Mouse (Mus musculus): ENCODE measurements around the gene Ankmy2.
"Not testable (repeated sequence)": the region's sequence is repeated elsewhere in the genome, so short reads cannot be mapped to it uniquely, and the experiment has no call there.

Ankmy2 gene

DNA sequence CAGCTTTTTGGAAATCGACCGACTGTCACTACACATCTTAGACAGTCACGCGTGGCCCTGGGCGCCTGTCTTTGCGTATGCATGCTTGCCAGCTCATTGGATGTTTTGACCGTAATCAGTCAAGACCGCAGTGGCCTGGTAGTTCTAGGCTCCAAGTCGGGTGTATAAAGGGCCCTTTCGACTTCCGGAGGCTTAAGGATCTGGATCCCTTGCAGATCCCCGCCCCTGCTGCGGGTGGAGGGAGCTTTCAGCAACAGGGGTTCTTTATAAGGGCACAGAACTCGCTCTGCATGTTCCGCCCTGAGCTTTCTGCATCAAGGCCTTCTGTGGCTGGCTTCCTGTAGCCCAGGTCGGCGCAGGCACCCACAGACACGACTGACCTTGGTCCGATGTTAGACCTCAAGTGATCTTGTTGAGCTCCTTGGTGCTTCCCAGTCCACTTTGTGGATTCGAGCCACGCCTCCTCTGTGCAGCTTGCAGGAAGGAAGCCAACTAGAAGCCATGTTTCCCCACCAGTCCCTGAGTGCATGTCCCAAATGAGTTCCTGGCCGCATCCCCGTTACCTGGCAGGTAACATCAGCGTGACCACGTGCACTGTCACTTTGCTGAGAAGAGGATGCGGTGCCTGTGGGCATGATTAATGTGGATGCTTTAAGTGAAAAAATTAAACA, 859 bp downstream of the Ankmy2 start, which contains the start of gene Bzw2:
Gene Bzw2 (minus strand): TSS at position 443 of the 671 bp plus-strand sequence.
- peak; percentile 58 to 59 for DNase-seq (ENCODE audit: low spot score in 2 of 2)

DNA sequence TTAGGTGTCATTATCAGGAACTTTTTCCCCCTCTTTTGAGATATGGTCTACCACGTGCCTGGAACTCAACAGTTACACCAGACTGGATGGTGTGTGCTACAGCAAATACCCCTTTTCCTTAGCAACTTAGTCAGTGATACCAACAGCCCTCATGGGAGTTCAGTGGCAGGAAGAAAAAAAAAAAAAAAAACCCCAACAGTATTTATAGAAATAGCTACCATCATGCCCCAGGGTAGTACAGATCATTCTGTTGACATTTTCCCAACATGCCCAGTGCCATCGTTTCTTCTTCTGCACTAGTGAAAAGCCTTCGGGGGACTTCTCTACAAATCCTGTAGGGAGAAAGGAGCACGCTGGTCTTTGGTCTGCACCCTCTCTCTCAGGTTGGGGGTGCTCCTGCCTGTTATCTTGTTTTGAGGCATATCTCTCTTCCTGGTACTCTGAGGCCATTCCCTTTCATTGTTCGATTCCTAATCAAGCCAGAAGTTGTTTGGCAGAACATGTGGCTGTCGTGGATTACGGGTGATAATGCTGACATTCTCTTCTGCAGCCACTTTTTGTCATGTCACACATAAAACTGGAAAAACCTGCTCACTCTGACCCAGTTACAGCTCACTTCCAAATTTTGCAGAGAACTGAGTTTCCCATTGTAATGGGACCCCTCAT, 7.3 kb downstream of the Ankmy2 start:
- no peak for DNase-seq (ENCODE audit: low spot score in 2 of 2)

DNA sequence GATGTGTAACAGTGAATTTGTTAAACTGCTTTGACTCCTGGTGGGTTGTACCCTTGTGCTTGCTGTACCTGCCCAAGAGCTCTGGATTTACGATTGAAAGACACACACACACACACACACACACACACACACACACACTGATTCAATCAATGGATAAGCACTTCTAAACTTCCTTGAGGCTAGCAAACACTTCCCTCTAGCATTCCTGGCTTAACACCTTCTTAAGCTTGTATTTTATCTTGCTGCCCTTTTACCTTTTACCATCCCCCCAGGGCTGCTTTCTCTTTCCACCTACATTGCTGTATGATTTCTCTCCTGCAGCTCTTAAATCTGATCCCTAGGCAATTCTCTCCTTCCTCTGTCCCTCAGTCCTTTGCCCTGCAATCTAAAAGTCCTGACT, 8.4 kb downstream of the Ankmy2 start:
- DNase-seq (ENCODE audit: low spot score in 2 of 2) = no peak

GRCm38 (mm10) chr12:36177227-36177626, 20.3 kb downstream of the Ankmy2 start:
- DNase-seq (ENCODE audit: low spot score in 2 of 2) = no peak

DNA sequence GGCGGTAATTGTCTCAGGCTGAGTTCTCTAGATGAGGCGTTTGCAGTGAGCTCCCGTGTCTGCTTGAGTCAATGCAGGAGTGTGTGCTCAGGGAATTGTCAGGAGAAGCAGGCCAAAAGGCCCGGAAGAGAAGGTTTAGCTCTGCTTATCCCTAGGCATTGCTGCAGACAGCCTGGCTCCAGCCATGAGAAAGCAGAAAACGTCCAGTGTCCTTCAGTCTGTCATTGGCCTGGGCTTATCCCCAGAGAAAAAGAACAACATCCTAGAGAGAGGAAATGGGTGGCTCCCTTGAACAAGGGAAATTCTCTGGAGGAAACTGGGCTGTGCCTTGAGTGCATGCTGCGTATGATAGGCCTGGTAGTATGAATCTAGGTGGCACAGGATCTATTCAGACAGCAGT, 25.7 kb downstream of the Ankmy2 start:
- no peak for DNase-seq (ENCODE audit: low spot score in 2 of 2)

- DNase-seq (ENCODE audit: low spot score in 2 of 2) = no peak
These were observed 30.2 kb downstream of the Ankmy2 start for GRCm38 (mm10) chr12:36187081-36187480.

DNA sequence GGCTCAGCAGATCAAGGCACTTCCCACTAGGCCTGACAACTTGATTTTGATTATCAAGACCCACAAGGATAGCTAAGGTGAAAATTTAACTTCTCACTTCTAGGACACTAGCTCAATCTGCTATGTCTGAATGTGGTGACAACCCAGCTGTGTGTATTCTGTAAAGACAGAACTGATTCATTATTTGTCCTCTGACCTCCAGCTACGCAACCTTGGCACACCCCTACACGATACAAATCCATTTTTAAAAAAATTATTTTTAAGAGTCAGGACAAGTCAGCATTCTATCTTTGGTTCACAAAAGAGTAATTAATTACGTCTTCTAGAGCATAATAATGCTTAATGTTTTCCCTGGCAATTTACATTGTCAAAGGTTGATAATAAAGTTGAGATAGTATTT, 32.7 kb downstream of the Ankmy2 start:
- DNase-seq (ENCODE audit: low spot score in 2 of 2) = no peak

- DNase-seq (ENCODE audit: low spot score in 2 of 2) = no peak
These were observed 33.4 kb downstream of the Ankmy2 start for GRCm38 (mm10) chr12:36190343-36190742.

DNA sequence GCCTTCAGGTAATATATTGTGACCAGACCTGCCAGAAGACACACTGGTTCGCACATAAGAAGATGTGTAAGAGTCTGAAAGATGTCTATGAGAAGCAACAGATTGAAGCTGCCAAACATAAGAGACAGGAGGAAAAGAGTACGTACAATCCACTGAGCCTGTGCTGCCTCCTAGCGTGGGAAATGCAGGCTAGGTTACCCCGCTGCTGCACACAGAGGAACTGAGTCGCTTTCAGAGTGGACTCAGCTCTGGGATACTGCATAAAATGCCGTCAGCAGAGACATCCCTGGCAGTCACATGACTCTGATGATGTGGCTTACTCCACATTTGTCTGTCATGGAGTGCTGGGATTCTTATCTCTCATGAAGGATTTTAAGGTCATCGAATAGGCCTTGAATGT, 38.1 kb downstream of the Ankmy2 start:
- no peak for DNase-seq (ENCODE audit: low spot score in 2 of 2)

DNA sequence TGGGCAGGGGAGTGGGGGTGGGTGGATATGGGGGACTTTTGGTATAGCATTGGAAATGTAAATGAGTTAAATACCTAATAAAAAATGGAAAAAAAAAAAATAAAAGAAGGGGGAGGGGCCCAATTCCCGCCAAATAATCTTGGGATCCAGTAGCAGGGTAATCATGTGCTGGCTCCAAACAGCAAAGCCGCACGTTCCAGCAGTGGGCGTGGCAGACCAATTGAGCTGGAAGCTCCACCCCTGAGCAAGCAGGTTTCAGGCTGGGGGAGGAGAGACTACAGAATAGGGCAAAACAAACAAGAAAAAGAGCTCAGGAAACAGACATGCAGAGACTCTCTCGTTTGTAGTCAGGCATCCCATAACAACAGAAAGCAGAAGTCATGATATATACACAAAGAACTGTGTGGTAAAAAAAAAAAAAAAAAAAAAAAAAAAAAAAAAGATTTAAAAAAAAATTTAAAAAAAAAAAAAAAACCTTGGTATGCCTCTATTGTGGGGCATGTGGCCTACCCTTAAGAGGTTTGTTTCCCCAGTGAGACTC, 48.7 kb downstream of the Ankmy2 start:
- not testable (repeated sequence) for DNase-seq (ENCODE audit: low spot score in 2 of 2)

DNA sequence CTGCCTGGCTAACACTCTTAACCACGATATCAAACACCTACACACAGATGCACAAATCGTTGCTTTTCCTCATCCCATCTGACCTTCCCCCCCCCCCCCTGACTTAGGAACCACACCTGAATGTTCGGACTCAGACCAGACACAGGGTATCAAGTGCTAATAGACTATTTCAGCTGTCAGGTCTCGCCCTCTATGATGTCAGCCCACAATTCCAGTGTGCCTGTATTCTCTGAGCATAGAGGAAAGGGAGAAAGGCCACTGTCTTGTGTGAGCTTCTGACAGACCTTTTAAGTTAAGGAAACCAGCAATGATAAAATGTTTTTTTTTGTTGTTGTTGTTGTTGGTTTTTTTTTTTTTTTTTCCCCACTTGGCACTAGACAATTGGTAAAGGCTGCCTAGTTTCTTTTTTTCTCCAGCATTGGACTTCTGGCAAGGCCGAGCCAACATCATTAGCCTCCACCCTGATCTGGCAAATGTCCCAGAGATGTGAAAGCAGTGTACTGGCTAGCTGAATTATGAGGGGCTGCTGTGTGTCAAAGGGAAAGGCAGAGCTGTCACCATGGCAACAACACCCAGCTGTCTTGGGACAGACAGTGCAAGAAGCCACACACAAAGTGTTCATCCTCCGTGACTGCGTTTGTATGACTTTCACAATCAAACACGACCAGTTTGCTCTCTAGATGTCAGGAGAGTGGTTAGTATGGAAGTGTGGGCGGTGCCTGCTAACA, 50.3 kb downstream of the Ankmy2 start:
- peak; percentile 23 to 48 for DNase-seq (ENCODE audit: low spot score in 2 of 2)

DNA sequence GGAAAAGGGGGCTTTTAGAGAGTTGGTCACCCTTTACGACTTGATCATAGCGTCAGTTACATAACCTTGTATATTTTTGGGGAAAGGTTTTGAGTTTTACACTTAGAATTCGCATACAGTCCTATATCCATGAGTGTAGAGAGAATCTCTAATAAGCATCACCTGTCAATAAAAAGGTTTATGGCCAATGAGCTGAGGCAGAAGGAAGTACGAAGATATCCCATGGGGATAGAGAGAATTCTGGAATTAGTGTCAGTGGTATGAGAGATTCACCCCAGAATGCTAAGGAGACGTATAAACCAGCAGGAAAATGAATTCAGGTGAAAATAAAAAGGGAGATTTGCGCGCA, 50.9 kb downstream of the Ankmy2 start:
- no peak for DNase-seq (ENCODE audit: low spot score in 2 of 2)

DNA sequence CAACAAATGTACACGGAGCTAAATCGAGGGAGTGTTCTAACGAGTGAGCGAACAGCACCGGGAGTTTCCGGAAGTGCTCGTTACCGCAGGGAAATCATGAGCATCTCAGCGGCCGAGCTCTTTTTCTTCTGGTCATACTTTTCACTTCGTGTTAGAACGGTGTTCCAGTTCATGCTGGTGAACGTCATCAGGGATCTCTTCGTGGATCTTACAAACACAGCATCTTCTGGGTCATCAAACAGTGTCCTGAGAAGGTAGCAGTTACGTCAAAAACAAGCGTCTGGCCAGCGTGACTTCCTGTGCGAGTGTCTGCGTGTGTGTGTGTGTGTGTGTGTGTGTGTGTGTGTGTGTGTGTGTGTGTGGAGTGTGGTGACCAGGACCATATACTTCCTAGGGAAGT, 51.5 kb downstream of the Ankmy2 start:
- no peak for DNase-seq (ENCODE audit: low spot score in 2 of 2)

GRCm38 (mm10) chr12:36210096-36210495, 53.2 kb downstream of the Ankmy2 start:
- DNase-seq (ENCODE audit: low spot score in 2 of 2) = no peak

DNA sequence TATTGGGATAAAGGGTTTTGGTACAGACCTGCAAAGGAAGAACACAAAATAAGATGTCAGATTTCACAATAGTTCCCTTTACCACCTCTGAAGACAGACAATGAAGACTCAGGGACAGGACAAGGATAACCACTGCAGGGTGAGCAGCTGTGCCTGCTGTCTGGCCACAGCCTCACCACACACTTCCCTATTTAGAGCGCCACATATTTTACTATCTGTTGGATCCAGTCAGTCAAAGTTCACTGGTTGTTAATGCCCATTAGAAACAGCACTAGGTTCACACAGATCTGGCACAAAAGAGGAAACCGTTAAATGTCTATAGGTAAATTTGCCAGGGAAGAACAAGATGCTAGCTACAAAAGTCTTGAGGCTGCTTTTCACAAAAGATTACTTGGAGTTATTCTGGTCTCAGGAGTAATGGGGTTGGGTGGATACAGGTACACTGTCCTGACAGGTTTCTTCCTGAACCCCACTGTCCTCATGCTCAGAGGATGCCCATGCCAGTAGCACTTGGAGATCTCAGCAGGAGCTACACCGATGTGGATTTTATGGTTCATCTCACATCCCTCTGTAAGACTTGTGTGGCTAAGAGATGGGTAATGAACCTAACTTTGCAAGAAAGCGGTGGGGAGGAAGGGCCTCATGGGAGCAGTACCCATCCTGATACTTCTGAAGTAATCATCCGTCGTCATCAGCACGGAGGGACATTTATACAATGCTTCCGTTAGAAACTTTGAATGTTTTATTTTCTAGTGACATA, 57.7 kb downstream of the Ankmy2 start:
- DNase-seq (ENCODE audit: low spot score in 2 of 2) = no peak

DNA sequence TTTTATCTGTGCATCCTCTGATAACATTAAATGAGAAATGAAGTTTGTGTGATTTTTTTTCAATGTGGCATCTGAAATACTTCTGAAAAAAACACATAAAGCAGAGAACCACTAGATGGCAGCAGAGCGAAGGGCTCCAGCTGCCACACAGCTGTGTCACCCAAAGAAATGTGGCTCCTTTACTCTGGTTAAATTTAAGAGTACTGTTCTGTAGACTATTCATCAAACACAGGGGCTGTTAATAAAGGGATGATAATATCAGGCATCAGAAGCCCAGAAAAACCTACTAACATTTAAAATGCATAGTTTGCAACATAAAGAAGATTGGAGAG, 58.2 kb downstream of the Ankmy2 start:
- no peak for DNase-seq (ENCODE audit: low spot score in 2 of 2)

DNA sequence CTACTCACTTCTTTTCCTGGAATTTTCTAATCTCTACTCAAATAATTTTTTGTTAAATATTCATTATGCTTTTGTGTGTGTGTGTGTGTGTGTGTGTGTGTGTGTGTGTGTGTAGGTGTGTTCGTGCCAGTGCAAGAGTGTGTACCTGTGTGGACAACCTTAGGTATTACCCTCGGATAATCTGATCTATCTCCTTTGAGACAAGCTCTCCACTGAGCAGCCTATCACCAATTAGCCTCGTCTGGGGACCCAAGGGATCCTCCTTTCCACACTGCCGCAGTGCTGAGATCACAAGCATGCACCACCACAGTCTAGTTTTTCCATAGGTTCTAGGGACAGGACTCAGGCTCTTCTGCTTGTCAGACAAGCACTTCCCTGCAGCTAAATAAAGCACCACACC, 59.3 kb downstream of the Ankmy2 start:
- DNase-seq (ENCODE audit: low spot score in 2 of 2) = no peak

GRCm38 (mm10) chr12:36216905-36217304, 60.0 kb downstream of the Ankmy2 start:
- DNase-seq (ENCODE audit: low spot score in 2 of 2) = no peak

DNA sequence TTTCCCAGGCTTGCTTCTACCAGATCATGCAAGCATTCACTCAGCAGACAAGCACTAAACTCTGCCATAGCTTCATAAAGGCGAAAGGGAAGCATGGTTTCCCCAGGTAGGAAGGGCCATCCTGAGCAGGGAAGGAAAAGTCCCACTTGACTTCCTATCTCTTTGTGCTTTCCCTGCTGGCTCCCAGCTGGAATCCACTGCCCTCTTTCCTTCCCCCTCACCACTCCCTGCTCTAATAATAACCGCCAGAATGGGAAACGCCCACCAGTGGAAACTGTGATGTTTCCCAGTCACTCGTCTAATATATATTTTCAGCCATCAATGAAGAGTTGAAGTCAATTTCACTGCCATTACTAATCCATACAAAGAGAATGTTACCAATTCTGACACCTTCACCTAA, 67.5 kb downstream of the Ankmy2 start:
- no peak for DNase-seq (ENCODE audit: low spot score in 2 of 2)

- no peak for DNase-seq (ENCODE audit: low spot score in 2 of 2)
These were observed 74.5 kb downstream of the Ankmy2 start for GRCm38 (mm10) chr12:36231386-36231785.

DNA sequence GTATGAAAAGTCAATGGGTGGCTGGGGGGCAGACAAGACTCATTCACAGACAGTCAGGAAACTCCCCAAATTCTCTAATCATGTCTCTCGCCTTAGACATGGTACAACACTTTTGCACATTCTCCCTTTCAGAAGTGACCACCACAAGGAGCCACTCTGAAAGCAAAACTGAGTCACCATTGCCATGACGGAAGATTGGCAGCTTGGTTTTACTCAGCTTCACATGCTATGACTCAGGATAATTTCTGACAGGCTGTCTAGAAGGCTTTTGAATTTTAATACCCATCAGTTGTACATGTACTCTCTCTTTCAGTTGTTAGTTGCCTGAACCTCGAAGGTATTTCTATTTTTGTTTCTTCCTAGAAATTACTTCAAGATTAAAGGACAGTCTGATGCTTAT, 84.3 kb downstream of the Ankmy2 start:
- DNase-seq (ENCODE audit: low spot score in 2 of 2) = no peak

Data from frontal cortex, postnatal 14 days (tissue).